Comparison of ENCODE assay signal across 8 mouse cellular contexts in the genomic region with DNA sequence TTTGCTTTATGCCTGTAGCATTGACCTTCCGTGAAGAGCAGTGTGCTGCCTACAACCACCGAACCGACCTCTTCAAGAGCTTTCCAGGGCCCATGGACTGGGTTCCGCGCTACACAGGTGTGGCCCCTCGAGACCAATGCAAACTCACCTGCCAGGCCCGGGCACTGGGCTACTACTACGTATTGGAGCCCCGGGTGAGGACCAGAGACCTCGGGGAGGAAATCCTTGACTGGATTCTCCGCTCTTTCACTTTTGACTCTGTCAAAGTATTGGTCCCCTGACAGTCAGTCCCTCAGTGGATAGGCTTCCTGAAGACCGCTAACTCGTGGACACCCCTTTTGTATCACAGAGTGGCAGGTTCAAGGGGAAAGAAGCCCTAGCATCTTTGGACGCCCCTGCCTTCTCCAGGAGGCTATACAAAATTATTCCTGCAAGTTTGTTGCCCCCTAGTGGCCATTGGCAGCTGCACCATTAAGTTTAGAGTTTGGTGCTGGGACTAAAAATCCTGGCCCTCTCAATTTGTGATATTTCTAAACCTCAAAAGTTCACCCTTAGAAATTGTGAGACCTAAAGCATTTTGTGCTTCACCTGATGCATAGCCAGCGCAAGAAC. TPM values are rescaled to one million over a fixed set of nuclear protein-coding genes. Genes with fewer than 3 reads are reported as not detected.
DNase-seq lines count a peak whose midpoint lies in the region; ATAC-seq and TF ChIP-seq lines count a peak whose summit lies in the region.

No protein-coding gene starts in this region.

- no peaks in the 10 kb centered on the region for H3K4me1 ChIP-seq in kidney, adult 2 months (ENCODE audit: control insufficient read depth, insufficient read depth, low read length)
- H3K4me1 ChIP-seq in kidney, embryonic 16.5 days (ENCODE audit: insufficient read depth, low read length): peaks cover 13% of the 10 kb centered on the region
- 0 out of 2 replicates have a peak, but pooled peaks cover 3% of the 10 kb centered on the region for H3K4me1 ChIP-seq in midbrain, embryonic 14.5 days (ENCODE audit: control insufficient read depth, insufficient read depth, low read length)

- 61% methylated on average over 15 of the region's 15 CpGs for WGBS in kidney, adult 2 months
- WGBS in kidney, embryonic 16.5 days: 71% methylated on average over 15 of the region's 15 CpGs
- WGBS in midbrain, embryonic 14.5 days: 68% methylated on average over 15 of the region's 15 CpGs

- no peak for TF ChIP-seq POLR2A in kidney, adult 2 months (IDR thresholded peaks at IDR 0.05; ENCODE audit: low read depth, low read length)

- no peaks in the 10 kb centered on the region for H3K36me3 ChIP-seq in kidney, adult 2 months (ENCODE audit: control insufficient read depth, insufficient read depth, low read length)
- H3K36me3 ChIP-seq in kidney, embryonic 16.5 days (ENCODE audit: insufficient read depth, low read length): peaks cover 12% of the 10 kb centered on the region
- no peaks in the 10 kb centered on the region for H3K36me3 ChIP-seq in midbrain, embryonic 14.5 days (ENCODE audit: control insufficient read depth, insufficient read depth, low read length)

- no peak for ATAC-seq in kidney, embryonic 16.5 days (ENCODE audit: low FRiP score, low TSS enrichment)
- ATAC-seq in midbrain, embryonic 14.5 days (ENCODE audit: low FRiP score, low TSS enrichment): no peak

- no peak overlapping the region for H3K9ac ChIP-seq in kidney, embryonic 16.5 days (replicated peaks; ENCODE audit: low read length)
- H3K9ac ChIP-seq in midbrain, embryonic 14.5 days (replicated peaks; ENCODE audit: low read length): no peak overlapping the region

- H3K4me2 ChIP-seq in kidney, embryonic 16.5 days (replicated peaks; ENCODE audit: low read depth, low read length): no peak overlapping the region
- no peak overlapping the region for H3K4me2 ChIP-seq in midbrain, embryonic 14.5 days (ENCODE audit: low read length)

- H3K9me3 ChIP-seq in kidney, embryonic 16.5 days (ENCODE audit: low read length): no peaks in the 10 kb centered on the region
- H3K9me3 ChIP-seq in midbrain, embryonic 14.5 days (ENCODE audit: control insufficient read depth, low read length): no peaks in the 10 kb centered on the region

- H3K27ac ChIP-seq in kidney, adult 2 months (ENCODE audit: insufficient read depth, low read depth, low read length): no peak overlapping the region
- H3K27ac ChIP-seq in kidney, embryonic 16.5 days (ENCODE audit: low read length): no peak overlapping the region
- 0 out of 2 replicates have a peak overlapping the region, but pooled peaks have one; percentile 12 for H3K27ac ChIP-seq in gastrocnemius, adult 2 months
- H3K27ac ChIP-seq in midbrain, embryonic 14.5 days (replicated peaks; ENCODE audit: low read depth, low read length): no peak overlapping the region

- peak; percentile 70 for TF ChIP-seq CTCF in kidney, adult 2 months (conservative IDR thresholded peaks at IDR 0.05; ENCODE audit: insufficient read depth, insufficient read length, low read depth, low read length)
- TF ChIP-seq CTCF in gastrocnemius, adult 2 months (IDR thresholded peaks at IDR 0.05): peak; percentile 94

- H3K27me3 ChIP-seq in kidney, adult 2 months (replicated peaks; ENCODE audit: control insufficient read depth, insufficient read depth, low read length): no peaks in the 10 kb centered on the region
- H3K27me3 ChIP-seq in kidney, embryonic 16.5 days (ENCODE audit: insufficient read depth, low read length): no peaks in the 10 kb centered on the region
- no peaks in the 10 kb centered on the region for H3K27me3 ChIP-seq in midbrain, embryonic 14.5 days (ENCODE audit: control insufficient read depth, insufficient read depth, low read length)

- intact Hi-C loops in gastrocnemius, adult 2 months (cut with DNase I): loop anchor here (2.0 kb wide), 2 partner anchors 34 to 140 kb away; a partner anchor contains a TSS

- H3K4me3 ChIP-seq in kidney, adult 2 months (ENCODE audit: insufficient read depth, low read depth, low read length): no peak overlapping the region
- no peak overlapping the region for H3K4me3 ChIP-seq in kidney, embryonic 16.5 days (ENCODE audit: low read length)
- H3K4me3 ChIP-seq in gastrocnemius, adult 2 months: no peak overlapping the region
- no peak overlapping the region for H3K4me3 ChIP-seq in midbrain, embryonic 14.5 days (replicated peaks; ENCODE audit: low read depth, low read length)

- DNase-seq in kidney, adult 2 months: peak; percentile 74
- peak; percentile 89 for DNase-seq in ES-CJ7 (ENCODE audit: low read depth, low spot score)
- DNase-seq in cerebellum, adult 9-10 months: peak; percentile 72
- peak; percentile 77 for DNase-seq in gastrocnemius, adult 2 months
- DNase-seq in layer of hippocampus, postnatal 14 days (ENCODE audit: low spot score in 2 of 2): peak; percentile 50 to 64
- DNase-seq in midbrain, embryonic 14.5 days: peak; percentile 89
- DNase-seq in thymus, postnatal 36 days: peak; percentile 46 to 49

RNA-seq across cellular contexts. Expression of a gene that starts 5.9 kb away (rescaled TPM):
- 374 and 559 TPM in 2 replicates for polyA plus RNA-seq in kidney, adult 2 months (2012; rRNA removed)
- polyA plus RNA-seq in kidney, embryonic 16.5 days (2015; fragmentation: Nextera tagmentation; extraction: Ambion mirVana): 311 and 368 TPM in 2 replicates
- 1,000 to 10,000 TPM; 1,014 to 1,063 TPM for total RNA-seq in gastrocnemius, adult 2 months (2021)
- total RNA-seq in layer of hippocampus, postnatal 14 days (2021): 100 to 1,000 TPM; 274 to 282 TPM
- 185 and 220 TPM in 2 replicates for polyA plus RNA-seq in midbrain, embryonic 14.5 days (2014; fragmentation: Nextera tagmentation; extraction: Ambion mirVana)

RNA-seq across cellular contexts. Expression of a gene that starts 6.8 kb away (rescaled TPM):
- polyA plus RNA-seq in kidney, adult 2 months (2012; rRNA removed): 1.2 and 1.5 TPM in 2 replicates
- polyA plus RNA-seq in kidney, embryonic 16.5 days (2015; fragmentation: Nextera tagmentation; extraction: Ambion mirVana): 13.4 and 15.2 TPM in 2 replicates
- total RNA-seq in gastrocnemius, adult 2 months (2021): under 1 TPM; 0.15 to 0.73 TPM
- total RNA-seq in layer of hippocampus, postnatal 14 days (2021): 10 to 100 TPM; 31.5 to 34.6 TPM
- polyA plus RNA-seq in midbrain, embryonic 14.5 days (2014; fragmentation: Nextera tagmentation; extraction: Ambion mirVana): 3.3 and 4.1 TPM in 2 replicates

RNA-seq across cellular contexts. Expression of a gene that starts 13.1 kb away (rescaled TPM):
- 58.9 and 67.7 TPM in 2 replicates for polyA plus RNA-seq in kidney, adult 2 months (2012; rRNA removed)
- polyA plus RNA-seq in kidney, embryonic 16.5 days (2015; fragmentation: Nextera tagmentation; extraction: Ambion mirVana): 92.2 and 99.1 TPM in 2 replicates
- 10 to 100 TPM; 12.1 to 12.5 TPM for total RNA-seq in gastrocnemius, adult 2 months (2021)
- total RNA-seq in layer of hippocampus, postnatal 14 days (2021): 10 to 100 TPM; 54.8 to 62.8 TPM
- polyA plus RNA-seq in midbrain, embryonic 14.5 days (2014; fragmentation: Nextera tagmentation; extraction: Ambion mirVana): 101 and 105 TPM in 2 replicates

RNA-seq across cellular contexts. Expression of a gene that starts 22.9 kb away (rescaled TPM):
- polyA plus RNA-seq in kidney, adult 2 months (2012; rRNA removed): 35.8 and 46.8 TPM in 2 replicates
- 35.0 and 37.2 TPM in 2 replicates for polyA plus RNA-seq in kidney, embryonic 16.5 days (2015; fragmentation: Nextera tagmentation; extraction: Ambion mirVana)
- 1 to 10 TPM; 2.5 to 6.1 TPM for total RNA-seq in gastrocnemius, adult 2 months (2021)
- total RNA-seq in layer of hippocampus, postnatal 14 days (2021): 10 to 100 TPM; 14.4 to 14.6 TPM
- polyA plus RNA-seq in midbrain, embryonic 14.5 days (2014; fragmentation: Nextera tagmentation; extraction: Ambion mirVana): 6.6 and 28.4 TPM in 2 replicates

RNA-seq across cellular contexts. Expression of a gene that starts 23.9 kb away (rescaled TPM):
- polyA plus RNA-seq in kidney, adult 2 months (2012; rRNA removed): 51.5 and 63.2 TPM in 2 replicates
- 69.2 and 77.2 TPM in 2 replicates for polyA plus RNA-seq in kidney, embryonic 16.5 days (2015; fragmentation: Nextera tagmentation; extraction: Ambion mirVana)
- total RNA-seq in gastrocnemius, adult 2 months (2021): 1 to 10 TPM; 7.9 to 8.6 TPM
- total RNA-seq in layer of hippocampus, postnatal 14 days (2021): 10 to 100 TPM; 24.2 to 25.2 TPM
- polyA plus RNA-seq in midbrain, embryonic 14.5 days (2014; fragmentation: Nextera tagmentation; extraction: Ambion mirVana): 43.2 and 46.8 TPM in 2 replicates
